Mouse (Mus musculus): ENCODE data around the gene Cmtm8.
A peak's percentile ranks its signal among the peaks of the same experiment; 100 is the strongest.

Gene Cmtm8

GRCm38 (mm10) chr9:114752863-114753484 lies 91.0 kb downstream of the Cmtm8 start:
- DNase-seq (ENCODE audit: low spot score) = peak; percentile 95

GRCm38 (mm10) chr9:114752311-114752710 lies 91.6 kb downstream of the Cmtm8 start:
- no peak for DNase-seq (ENCODE audit: low spot score)

- no peak for DNase-seq (ENCODE audit: low spot score)
Observed at GRCm38 (mm10) chr9:114751582-114751981, 92.4 kb downstream of the Cmtm8 start.

GRCm38 (mm10) chr9:114747466-114747865 lies 96.5 kb downstream of the Cmtm8 start:
- no peak for DNase-seq (ENCODE audit: low spot score)

- DNase-seq (ENCODE audit: low spot score) = no peak
Observed at GRCm38 (mm10) chr9:114747012-114747411, 96.9 kb downstream of the Cmtm8 start.

GRCm38 (mm10) chr9:114745654-114746053 lies 98.3 kb downstream of the Cmtm8 start:
- DNase-seq (ENCODE audit: low spot score) = no peak

GRCm38 (mm10) chr9:114745163-114745562 lies 98.8 kb downstream of the Cmtm8 start:
- no peak for DNase-seq (ENCODE audit: low spot score)

GRCm38 (mm10) chr9:114742731-114743130 lies 101.2 kb downstream of the Cmtm8 start:
- no peak for DNase-seq (ENCODE audit: low spot score)

- DNase-seq (ENCODE audit: low spot score) = no peak
Observed at GRCm38 (mm10) chr9:114740336-114740735, 103.6 kb downstream of the Cmtm8 start.
